Mouse (Mus musculus) mouse embryonic stem cell (cell line): ENCODE results near the gene Rgmb.

ENCODE experiments used
- in situ Hi-C, 2 experiments: fragments of 300-500 bp; cut with MboI; formaldehyde crosslinking; loops; 1 replicate in 1 of 2; 3 replicates in 1 of 2; pipeline ENCODE4 v1.14.3; 2019 to 2020; ENCODE audit warnings: low sequenced_read_pairs in 2 of 2, low pct_unique_long_range_greater_than_20kb in 1 of 2, mixed read lengths in 1 of 2; ENCODE audit not compliant: unreplicated experiment in 1 of 2

The Rgmb gene

GRCm38 (mm10) chr17:15824337-15824736, 6.5 kb downstream of the Rgmb start:
- in situ Hi-C loops = loop anchor here (25.0 kb wide), 1 partner anchor 1088 kb away; no protein-coding TSS in a partner anchor

DNA sequence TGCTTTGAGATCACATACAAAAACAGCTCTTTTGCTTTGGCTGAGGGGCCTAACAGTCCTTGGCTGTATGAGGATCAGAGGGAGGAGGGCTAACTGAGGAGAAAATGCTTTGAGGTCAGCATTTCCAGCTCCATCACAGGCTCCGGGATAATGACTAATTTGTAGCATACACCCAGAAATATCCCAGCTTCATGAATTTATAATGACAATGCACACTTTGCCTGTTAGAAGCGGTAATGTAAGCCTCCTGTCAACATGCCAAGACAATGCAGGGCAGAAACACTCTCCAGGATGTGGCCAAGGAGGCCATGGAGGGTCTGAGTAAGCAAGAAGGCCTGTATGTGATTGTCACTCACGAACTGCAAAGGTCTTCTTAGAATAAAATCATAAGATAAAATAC, 7.0 kb downstream of the Rgmb start:
- in situ Hi-C loops = loop anchor here (25.0 kb wide), 1 partner anchor 1088 kb away; no protein-coding TSS in a partner anchor

DNA sequence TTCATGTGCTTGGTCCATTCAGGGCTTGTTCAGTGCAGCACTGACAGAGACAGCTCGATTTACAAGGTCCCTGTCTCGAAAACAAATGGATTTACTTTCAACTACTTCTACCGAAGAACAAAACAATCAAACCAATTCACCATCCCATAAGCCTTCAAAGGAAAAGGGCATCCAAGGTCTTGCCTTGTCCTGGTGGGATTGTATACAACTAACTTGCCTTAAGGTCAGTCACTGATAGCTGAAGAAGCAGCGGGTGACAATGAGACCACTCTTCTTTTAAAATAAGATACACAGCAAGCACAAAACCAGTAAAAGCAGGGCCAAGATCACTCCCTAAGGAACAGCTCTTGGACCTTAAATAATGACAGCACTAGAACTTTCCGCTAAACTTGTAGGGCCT, 7.6 kb downstream of the Rgmb start:
- in situ Hi-C loops = loop anchor here (25.0 kb wide), 1 partner anchor 1089 kb away; no protein-coding TSS in a partner anchor

DNA sequence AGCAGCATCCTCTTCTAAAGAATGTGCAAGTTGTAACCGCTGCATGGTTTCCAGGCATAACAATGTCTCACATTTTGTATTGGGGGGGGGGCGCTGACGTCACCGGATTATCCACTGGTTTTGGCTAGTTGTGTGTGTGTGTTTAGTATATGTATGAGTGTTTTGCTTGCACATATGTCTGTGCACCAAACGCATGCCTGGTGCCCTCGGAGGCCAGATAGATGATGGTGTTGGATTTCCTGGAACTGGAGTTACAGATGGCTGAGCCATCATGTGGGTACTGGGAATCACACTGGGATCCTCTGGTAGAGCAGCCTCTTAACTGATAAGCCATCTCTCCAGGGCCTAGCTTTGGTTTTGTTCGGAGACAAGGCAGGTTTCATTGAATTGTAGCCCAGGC, 8.5 kb downstream of the Rgmb start:
- in situ Hi-C loops = loop anchor here (25.0 kb wide), 1 partner anchor 1090 kb away; no protein-coding TSS in a partner anchor

DNA sequence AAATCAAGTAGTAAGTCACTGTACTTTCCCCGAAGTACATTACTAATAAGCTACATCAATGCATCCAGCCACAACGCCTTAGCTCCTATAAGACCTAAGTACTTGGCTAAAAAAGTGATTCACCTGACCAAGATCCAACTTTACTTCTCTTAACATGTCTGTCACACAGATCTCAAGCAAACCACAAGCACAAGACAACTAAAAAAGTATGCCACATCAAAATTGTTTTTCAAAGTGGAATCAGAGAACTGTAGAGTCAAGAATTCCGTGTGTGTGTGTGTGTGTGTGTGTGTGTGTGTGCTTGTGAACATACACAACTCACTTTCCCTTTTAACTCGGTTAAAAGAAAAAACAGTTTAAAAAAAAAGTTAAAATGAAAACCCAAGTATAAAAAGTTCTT, 9.1 kb downstream of the Rgmb start:
- in situ Hi-C loops = loop anchor here (25.0 kb wide), 1 partner anchor 1091 kb away; no protein-coding TSS in a partner anchor

GRCm38 (mm10) chr17:15820761-15821160, 10.1 kb downstream of the Rgmb start:
- in situ Hi-C loops = loop anchor here (25.0 kb wide), 1 partner anchor 1092 kb away; no protein-coding TSS in a partner anchor

- in situ Hi-C loops = loop anchor here (25.0 kb wide), 1 partner anchor 1092 kb away; no protein-coding TSS in a partner anchor
Observed at GRCm38 (mm10) chr17:15820146-15820545, 10.7 kb downstream of the Rgmb start.

- in situ Hi-C loops = loop anchor here (25.0 kb wide), 1 partner anchor 1094 kb away; no protein-coding TSS in a partner anchor
Observed at GRCm38 (mm10) chr17:15818372-15818771, 12.5 kb downstream of the Rgmb start.

GRCm38 (mm10) chr17:15817634-15818033, 13.2 kb downstream of the Rgmb start:
- in situ Hi-C loops = loop anchor here (25.0 kb wide), 1 partner anchor 1095 kb away; no protein-coding TSS in a partner anchor

GRCm38 (mm10) chr17:15817096-15817450, 13.8 kb downstream of the Rgmb start:
- in situ Hi-C loops = loop anchor here (25.0 kb wide), 1 partner anchor 1095 kb away; no protein-coding TSS in a partner anchor

DNA sequence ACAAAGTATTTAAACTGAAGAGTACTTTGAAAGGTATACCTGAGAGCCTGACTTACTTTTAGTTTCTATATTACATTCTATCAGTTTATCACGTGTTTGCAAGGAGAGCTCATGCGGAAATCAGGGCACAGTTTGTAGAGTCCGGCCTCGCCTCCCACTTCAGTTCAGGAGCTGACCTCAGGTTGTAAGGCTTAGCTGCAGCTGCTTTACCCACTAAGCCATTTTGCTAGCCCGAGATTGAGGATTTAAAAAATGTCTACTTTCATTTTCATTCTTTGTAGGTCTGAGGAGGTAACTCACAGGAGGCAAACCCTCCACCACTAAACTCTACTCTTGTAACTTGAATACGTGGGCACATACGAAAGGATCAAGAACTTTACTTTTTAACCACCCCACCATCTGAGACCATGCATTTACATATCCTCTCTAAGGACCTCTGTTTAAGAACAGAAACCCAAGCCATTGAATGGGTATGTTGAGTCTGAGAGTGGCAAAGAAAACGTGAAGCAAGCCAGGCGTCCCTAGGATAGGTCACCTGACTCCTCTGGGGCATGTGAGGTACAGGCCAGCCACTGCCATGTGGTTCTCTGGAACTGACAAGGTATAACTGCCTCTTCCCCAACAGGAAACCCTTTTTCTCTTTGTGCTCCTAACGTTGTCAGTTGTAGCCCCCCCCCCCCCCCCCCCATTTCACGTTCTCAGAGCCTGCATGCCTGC, 14.3 kb downstream of the Rgmb start:
- in situ Hi-C loops = loop anchor here (25.0 kb wide), 1 partner anchor 1096 kb away; no protein-coding TSS in a partner anchor

- in situ Hi-C loops = loop anchor here (25.0 kb wide), 1 partner anchor 1097 kb away; no protein-coding TSS in a partner anchor
Observed at GRCm38 (mm10) chr17:15815312-15816018, 15.4 kb downstream of the Rgmb start.

GRCm38 (mm10) chr17:15813658-15814212, 17.1 kb downstream of the Rgmb start:
- in situ Hi-C loops = loop anchor here (25.0 kb wide), 1 partner anchor 1099 kb away; no protein-coding TSS in a partner anchor

DNA sequence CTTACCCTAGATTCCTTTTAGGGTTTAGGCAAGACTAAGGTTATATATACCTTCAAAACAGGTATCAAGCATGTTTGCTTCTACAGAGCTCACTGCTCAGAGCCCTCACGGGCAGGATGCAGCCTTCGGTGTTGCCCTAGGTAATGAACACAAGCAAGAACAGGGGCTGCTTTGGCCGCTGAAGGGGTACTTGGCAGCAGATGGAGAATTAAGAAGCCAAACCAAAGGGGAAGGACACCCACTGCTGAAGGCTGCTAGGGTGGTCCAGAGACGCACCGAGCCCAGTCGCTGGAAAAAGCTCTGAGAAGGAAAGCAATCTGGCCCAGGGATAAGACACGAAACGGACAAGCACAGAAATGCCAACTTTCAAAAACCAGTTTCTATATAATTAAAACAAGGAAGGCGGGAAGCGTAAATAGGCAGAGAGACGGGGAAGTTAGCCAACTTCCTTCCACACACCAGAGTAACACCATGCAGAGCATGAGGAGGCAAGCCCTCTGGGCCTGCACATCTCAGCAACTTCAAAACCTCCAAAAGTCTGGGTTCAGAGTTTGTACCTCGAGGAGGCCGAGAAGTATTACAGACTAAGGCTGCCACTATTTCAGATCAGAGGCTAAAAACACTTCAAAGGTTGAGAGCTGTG, 18.6 kb downstream of the Rgmb start:
- in situ Hi-C loops = loop anchor here (25.0 kb wide), 1 partner anchor 1100 kb away; no protein-coding TSS in a partner anchor

- in situ Hi-C loops = loop anchor here (25.0 kb wide), 1 partner anchor 1102 kb away; no protein-coding TSS in a partner anchor
Observed at GRCm38 (mm10) chr17:15809949-15810348, 20.9 kb downstream of the Rgmb start.

DNA sequence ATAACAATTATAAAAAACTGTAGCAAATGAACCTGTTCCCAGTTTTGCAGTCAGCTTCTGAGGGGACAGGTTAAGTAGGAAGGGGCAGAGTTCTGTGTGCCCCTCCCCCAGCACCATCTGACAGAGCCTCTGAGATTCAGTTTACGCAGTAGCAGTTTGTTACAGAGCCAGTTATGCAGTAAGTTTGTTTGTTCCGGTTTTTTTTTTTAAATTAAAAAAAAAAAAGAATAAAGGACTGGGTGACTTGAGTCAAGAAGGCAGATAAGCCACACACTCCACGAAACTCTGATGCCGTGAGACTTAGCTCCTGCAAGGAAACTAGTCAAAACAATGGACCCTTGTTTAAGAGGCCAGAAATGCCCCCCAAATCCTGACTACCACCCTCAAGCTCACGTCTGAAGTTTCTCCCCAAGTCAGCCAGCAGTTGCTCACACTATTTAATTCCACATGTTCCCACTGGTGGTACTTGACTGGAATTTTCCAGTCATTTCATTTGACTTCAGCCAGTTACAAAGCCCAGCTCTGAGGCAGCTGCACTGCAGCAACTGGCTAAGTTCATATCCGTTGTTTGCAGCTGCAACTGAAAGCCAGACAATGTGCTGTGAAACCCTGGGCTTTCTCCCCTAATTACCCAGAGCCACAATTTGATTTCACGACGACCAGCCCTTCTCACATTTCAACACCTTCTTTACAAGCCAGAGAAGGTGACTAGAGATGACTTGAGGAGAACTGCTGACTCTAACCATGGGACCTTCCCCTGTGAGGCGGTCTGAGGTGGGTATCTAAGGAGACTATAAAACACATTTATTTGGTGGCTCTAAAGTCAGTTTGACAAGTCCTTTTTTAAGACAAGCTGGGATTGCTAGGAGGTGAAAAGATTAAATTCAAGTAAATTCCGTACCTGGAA, 22.1 kb downstream of the Rgmb start:
- in situ Hi-C loops = loop anchor here (25.0 kb wide), 1 partner anchor 1104 kb away; no protein-coding TSS in a partner anchor

- in situ Hi-C loops = loop anchor here (25.0 kb wide), 1 partner anchor 1104 kb away; no protein-coding TSS in a partner anchor
Observed at GRCm38 (mm10) chr17:15808015-15808414, 22.8 kb downstream of the Rgmb start.
